Mouse (Mus musculus) kidney, postnatal 10 days (tissue): Measurements from ENCODE around the gene Cdc6.
A peak's percentile ranks its signal among the peaks of the same experiment; 100 is the strongest.

Experiments used
- DNase-seq: peaks from one replicate; pipeline ENCODE4 v3.0.0; 2021; ENCODE audit warnings: mixed read lengths

The Cdc6 gene

DNA sequence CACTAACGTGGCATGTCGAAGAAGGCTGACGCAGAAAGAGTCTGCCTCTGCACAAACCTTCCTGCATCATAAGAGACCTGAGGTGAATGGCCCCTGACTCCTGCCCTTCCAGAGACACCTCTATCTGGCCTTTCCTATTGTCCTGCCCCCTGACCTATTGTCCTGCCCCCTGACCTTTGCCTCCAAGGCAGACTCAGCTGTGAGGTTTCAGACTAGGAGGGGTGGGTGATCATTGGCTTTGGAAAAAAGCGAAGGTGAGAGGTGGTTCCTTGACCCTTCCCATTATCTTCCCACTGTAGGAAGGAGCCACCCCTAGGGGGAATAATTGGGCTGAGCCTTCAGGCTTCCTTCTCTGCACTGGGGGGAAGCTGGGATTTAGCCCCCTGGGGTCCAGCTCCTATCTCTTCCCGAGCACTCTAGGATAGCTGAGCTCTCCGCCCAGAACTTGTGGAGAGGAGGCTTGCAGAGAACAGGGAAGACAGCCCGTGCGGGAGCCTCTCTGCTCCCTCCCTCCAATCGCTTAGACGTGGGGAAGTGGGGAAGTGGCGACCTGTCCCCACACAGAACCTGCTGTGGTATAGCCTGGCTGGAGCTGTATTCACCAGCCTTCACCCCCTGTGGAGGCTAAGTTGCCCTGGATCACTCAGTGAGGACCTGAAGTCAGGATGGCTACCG is 55.0 kb downstream of the Cdc6 start:
- no peak for DNase-seq

DNA sequence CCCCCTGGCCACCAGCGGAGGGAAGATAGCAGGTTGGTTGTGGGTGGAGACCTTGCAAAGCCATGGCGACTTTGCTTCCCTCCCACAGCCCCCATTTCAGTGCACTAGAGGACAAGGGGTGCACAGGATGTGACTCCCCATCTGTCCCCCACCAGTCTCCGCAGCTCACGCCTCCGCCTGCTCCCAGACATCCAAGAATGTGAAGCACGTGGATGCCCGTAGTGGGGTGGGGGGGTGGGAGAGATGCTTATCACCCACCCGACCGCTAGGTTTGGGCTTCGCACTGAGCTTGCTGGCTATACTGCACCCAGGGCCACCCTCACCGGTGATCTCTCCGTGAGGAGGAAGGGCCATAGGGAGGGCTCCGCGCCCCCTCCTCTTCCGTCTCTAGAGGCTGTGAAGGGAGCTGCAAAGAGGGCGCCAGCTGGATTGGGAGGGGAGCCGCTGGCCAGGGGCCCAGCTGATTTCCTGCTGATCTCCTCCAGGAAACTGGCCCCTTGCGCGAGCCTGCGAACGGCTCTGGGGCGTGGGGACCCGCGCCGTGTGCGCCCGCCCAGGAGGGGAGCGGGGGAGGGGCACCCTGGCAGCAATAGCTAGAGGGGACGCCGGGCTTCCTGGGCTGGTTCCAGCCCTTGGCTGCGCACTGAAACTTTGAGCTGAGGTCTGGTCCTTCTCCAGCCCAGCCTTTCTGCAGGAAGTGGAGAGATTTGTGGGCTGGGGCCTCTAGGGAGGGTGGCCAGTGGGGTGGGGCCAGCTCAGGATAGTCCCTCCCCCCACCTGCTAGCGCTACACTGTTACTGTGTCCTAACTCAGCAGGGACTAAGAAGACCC is 55.8 kb downstream of the Cdc6 start:
- peak; percentile 96 for DNase-seq

DNA sequence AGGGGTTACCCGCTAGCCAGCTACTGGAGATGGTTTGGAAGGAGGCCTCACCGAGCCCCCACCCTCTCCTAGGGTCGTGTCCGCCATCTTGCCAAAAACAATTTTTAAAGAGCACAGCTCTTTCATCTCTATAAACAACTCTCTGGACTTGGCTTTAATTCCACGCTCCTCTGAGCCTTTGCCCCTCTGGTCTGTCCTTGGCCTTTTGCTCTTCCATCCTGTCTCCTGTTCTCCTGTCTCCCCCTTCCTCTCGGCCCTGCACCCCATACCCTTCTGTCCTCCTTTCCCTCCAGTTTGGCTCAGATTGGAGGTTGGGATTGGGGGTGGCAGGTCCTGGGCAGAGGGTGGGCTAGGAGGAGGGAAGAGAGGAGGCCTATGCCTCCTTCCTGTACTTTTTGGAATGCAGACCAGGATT is 56.6 kb downstream of the Cdc6 start:
- no peak for DNase-seq

DNA sequence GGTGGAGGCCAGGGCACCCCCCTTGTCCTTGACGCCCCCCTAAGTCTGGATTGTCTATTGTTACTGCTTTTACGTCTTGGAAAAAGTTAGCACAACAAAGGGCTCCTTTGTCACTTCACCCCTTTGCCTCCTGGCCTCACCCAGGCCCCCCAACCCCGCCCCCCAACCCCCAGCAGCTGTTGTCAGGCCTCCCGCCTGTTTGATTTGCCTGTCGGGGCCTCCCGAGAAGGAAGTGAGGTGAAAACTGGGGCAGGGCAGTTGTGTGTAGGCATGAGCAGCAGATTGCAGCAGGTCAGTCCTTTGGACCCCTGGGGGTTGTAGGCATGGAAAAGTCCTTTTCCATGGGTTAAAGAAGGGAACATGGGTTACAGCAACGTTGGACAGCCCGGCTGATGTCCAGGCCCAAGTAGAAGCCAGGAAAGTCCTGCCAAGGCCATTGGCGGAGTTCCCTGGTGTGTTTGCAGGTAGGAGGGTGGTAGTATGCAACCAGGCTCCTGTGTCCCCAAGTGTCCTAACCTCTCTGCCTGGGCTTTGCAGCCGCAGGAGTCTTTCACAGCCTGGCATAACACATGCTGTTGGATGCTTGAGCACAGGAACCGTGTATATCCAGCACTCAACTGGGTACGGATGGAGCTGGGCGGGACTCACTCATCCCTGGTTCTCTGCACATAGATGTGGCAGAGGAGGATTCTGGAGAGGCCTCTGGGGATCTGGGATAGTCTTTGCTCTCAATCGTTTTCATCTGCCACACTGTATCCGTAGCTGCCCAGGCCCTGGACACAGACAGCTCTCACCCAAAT is 57.2 kb downstream of the Cdc6 start:
- peak; percentile 50 for DNase-seq

DNA sequence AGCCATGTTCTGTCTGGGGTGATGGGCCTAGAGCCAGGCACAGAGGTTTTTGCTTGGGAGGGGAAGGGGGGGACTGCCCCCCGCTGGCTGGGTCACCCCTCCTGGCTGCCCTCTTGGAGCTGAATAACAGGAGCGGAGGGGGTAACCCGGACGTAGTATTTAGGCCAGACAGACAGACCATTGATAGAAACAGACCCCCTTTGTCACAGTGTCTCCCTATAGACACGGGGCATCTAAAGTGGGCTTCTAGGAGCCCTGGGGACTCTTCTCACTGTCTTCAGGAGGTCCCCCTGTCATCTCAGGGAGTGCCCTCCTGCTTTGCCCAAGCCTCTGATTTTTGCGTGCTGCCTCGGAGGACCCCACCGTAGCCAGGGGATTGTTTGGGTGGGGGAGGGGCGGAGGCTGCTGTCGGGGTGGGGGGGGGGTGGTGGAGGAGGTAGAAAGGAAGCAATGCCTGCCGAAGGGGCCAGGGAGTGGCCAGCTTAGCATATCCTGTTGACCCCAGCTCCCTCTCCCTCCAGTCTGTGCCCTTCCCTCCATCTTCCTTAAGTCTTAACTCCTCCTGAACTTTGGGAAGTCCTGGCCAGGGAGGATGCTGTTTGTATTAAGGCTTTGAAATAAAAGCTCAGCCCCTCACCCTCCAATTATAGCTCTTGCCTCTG is 57.9 kb downstream of the Cdc6 start:
- peak; percentile 48 for DNase-seq

DNA sequence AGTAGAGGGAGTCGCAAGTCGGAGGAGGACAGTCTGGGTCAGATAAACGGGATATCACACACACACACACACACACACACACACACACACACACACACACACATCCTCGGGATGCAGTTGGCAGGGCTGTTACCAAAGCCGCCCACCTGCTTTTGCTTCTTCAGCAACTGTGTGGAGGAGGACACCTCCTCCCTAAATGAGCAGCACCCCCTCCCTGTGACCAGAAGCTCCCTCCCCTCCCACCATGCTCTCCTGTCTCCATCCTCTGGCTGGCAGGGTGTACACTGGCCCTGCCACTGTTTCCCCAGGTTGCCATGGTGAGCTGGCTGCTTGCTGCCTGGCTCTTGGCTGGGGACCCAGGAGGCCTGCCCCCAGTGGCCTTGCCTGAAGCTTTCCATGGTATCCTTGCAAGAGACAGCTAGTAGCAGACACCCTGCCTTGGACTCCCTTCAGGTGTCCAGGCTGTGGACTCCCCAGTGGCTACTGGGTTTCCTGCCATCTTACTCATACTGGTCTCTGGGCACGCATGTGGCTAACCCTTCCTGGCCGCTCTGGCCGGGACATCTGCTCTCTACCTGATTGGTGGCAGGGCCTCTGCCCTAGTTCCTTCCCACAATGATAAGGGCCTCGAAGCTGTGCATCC is 59.0 kb downstream of the Cdc6 start:
- peak; percentile 64 for DNase-seq

DNA sequence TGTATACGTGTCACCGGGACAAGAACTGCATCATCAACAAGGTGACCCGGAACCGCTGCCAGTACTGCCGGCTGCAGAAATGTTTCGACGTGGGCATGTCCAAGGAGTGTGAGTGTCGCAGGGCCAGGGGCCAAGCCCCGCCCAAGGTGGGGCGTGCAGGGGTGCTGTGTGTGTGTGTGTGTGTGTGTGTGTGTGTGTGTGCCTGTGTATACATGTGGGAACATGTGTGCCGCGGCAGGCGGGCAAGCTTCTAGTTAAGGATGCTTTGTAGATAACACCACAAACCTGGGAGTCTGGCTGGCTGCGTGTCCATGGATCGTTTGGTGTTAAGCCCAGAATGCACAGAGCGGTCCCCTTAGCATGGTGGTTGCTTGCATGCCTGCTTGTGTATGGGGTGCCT is 60.5 kb downstream of the Cdc6 start:
- peak; percentile 33 for DNase-seq

DNA sequence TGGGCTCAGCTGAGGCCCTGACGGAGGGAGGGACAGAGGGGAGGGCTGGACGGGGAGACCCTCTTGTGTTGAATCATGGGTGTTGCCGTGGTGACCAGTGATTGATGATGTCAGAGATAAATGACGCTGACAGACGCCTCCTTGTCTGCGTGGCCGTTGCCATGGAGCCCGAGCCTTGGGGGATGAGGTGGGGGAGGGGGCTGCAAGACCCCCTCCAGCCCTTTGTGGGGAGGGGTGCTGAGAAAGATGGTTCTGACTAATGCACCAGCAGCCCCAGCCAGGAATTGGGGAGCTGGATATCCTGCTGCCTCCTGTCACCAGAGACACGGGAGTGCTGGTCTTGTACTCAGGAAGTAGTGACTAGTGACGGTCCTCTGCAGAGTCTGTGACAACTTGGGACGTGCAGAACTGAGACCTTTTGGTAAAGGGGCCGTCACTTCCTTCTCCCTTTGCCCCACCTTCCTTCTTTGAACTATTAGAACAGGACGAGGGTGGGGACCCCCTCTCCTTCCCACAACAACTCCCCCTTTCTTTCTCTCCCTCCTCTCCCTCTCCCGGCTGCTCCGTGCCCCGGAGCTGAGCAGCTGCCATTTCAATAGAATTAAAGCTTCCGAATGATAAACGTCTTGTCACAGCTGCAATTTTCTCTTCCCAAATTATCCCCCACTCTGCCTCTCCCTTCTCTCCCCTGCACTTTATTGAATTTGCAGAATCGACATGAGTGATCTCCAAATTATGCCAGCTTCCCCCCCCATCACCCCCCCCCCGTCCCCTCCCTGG is 61.3 kb downstream of the Cdc6 start:
- peak; percentile 45 for DNase-seq

DNA sequence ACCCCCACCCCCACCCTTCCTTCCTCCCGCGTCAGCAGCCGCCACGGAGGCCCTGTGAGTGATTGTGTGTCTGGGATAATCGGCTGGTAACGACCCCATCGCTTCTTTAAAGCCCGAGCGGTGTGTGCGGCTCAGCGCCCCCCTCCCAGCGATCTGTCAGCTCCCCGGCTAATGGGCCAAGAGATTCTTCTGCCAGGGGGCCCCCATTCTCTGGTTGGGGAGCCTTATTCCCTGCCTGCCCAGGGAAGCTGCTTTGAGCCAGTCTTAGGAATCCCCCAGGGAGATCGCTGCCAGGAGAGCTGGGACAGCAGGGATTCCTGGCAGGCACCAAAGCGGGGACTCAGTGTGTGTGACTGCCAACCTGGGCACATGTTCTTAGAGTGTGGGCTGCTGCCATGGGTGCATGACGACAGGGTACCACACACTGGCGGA is 61.9 kb downstream of the Cdc6 start:
- peak; percentile 49 for DNase-seq

DNA sequence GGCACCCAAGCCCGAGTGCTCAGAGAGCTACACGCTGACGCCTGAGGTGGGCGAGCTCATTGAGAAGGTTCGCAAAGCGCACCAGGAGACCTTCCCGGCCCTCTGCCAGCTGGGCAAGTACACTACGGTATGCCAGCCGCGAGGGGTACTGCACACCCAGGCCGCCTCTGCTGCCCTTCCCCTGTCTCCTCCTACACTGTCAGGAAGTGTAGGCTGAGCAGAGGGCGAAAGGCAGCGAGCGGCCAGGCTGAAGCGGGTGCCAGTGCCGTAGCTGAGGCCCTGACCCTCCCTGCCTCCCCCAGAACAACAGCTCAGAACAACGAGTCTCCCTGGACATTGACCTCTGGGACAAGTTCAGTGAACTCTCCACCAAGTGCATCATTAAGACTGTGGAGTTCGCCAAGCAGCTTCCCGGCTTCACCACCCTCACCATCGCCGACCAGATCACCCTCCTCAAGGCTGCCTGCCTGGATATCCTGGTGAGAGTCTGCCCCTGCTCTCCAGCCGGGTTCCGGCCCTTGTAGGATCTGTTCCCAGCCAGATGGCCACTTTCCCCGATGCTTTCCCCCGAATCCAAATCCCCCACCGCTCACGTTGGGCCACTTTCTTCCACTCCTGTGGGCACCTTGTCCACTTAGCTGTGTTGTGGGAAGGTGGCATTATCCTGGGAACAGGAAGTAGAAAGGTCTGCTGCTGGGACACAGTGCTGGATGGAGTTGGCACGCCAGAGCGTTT is 62.8 kb downstream of the Cdc6 start:
- peak; percentile 65 for DNase-seq

DNA sequence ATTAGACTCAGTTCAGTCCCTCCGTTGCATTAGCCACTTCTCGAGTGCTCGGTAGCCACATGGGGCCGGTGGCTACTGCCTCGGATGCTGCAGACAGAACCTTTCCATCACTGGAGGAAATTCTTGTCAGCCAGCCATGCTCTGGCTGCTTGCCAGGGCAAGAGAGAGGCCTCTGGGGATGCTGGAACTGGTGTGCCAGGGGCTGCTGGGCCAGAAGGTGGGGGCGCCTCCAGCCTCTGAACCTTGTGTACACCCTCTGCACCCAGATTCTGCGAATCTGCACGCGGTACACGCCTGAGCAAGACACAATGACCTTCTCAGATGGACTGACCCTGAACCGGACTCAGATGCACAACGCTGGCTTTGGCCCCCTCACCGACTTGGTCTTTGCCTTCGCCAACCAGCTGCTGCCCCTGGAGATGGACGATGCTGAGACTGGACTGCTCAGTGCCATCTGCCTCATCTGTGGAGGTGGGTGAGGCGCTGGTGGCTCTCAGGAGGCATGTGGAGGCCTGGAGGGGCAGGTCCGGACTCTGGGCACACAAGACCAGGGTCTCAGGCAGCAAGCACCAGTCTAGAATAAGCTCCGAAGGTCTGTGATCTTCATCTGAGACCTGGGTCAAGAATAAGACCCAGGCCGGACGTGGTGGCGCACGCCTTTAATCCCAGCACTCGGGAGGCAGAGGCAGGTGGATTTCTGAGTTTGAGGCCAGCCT is 63.9 kb downstream of the Cdc6 start:
- peak; percentile 83 for DNase-seq

DNA sequence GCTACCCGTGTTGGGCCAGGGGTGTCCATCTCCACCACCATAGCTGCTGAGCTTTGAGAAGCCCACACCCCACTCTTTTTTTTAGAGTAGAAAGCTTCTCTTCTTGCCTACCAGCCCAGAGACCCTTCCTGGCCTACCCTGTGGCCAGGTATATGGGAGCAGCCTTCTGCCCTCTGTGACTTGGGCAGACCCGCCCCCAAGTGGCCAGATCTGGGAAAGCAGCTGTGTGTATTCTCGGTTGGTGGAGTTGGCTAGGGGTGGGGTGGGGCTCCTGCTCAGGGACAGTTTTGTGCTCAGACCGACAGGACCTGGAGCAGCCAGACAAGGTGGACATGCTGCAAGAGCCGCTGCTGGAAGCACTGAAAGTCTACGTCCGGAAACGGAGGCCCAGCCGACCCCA is 64.6 kb downstream of the Cdc6 start:
- DNase-seq, result peak; percentile 92

DNA sequence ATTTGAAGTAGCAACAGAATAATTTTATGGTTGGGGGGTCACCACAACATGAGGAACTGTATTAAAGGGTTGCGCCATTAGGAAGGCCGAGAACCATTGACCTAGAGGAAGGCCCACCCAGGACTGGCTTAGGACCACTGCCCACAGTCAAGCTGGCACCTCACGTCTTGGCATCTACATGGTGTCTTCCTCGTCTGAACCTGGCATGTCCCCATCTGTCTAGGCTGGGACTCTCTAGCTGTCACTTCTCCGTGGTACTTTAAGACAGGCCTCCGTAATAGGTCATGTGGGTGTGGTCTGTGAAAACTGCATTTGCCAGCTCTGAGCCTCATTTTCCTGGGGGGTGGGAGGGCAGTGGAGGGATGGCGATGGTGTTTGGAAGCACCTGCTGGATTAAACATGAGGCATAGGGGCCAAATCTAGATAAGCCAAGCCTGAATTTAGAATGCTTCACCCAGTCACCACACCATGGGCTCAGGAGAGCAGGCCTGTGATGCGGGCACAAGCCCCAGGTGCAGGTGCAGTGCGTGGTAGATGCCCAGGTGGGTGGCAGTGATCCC is 65.3 kb downstream of the Cdc6 start:
- no peak for DNase-seq
